Mouse (Mus musculus) G1E (cell line): Measurements from ENCODE around the gene Fam187a.

Experiments
- CTCF ChIP-seq: IDR thresholded peaks from 2 replicates; pipeline ENCODE4 v1.5.1; 2012; ENCODE audit warnings: low read depth, low read length, inconsistent platforms, mixed read lengths
- GATA1 ChIP-seq: IDR thresholded peaks from 2 replicates; pipeline ENCODE4 v1.6.1; 2012; ENCODE audit warnings: borderline replicate concordance, low read length, inconsistent platforms, mixed read lengths
- POLR2AphosphoS5 ChIP-seq: IDR thresholded peaks from 2 replicates; pipeline ENCODE4 v1.6.1; 2012; ENCODE audit warnings: low read depth, low read length, inconsistent platforms; ENCODE audit not compliant: insufficient replicate concordance

GRCm38 (mm10) chr11:102893015-102893651, 8.2 kb downstream of the Fam187a start:
- TF ChIP-seq CTCF (no peak), GATA1 (no peak), POLR2AphosphoS5 (no peak)
